Mouse (Mus musculus) A20 (cell line): ENCODE data around the gene Gm10188.
A peak's percentile ranks its signal among the peaks of the same experiment; 100 is the strongest.

Experiments
- DNase-seq: peaks from one replicate; pipeline ENCODE4 v3.0.0-alpha.2; 2011; ENCODE audit warnings: low read depth, low spot score

The Gm10188 gene

DNA sequence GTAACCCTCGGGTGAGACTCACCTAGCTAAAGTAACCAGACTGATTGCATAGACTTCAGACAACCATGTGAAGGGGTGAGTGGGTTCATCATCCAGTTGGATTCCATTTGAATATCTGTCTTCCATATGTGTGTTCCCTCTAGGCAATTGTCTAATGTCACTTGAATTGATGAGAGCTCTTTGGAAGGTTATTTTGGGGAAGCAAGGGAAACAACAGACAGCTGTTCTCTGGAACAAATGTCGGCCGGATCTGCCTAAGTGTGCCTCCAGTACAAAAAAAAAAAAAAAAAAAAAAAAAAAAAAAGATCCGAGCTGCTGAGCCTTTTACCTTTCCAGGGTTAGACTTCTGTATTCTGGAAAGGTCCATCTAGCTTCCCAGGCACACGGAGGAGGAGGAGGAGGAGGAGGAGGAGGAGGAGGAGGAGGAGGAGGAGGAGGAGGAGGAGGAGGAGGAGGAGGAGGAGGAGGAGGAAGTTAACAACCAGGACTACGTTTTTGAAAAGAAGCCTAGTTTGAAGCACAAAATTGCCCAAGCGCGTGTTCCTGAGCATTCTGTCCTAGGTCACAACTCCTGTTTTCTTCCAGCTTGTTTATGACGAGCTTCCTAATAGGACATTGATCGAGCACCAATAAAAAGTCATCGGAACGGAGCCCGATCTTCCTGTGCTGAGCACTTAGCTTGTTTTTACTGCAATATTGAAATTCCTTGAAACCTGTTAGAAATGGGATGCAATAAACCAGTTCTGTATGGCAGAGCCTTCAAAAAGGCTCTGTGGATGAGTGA, 3.1 kb downstream of the Gm10188 start:
- DNase-seq = no peak

DNA sequence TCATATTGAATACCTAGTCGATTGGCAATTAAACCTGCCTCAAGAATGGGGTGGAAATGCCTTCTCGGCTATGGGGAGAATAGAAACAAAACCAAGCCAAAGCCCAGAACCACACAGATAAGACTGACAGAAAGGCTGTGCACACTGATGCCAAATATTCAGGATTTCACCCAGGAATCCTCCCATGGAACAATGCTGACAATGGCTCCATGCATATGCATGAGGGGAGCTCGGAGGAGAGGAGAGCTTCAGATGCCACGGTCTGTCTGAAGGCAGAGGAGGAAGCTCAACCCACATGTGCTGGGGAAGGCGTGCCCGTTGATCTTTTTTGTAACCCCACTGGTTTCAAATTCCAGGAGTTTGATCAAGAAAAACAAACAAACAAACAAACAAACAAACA, 7.4 kb downstream of the Gm10188 start:
- no peak for DNase-seq

DNA sequence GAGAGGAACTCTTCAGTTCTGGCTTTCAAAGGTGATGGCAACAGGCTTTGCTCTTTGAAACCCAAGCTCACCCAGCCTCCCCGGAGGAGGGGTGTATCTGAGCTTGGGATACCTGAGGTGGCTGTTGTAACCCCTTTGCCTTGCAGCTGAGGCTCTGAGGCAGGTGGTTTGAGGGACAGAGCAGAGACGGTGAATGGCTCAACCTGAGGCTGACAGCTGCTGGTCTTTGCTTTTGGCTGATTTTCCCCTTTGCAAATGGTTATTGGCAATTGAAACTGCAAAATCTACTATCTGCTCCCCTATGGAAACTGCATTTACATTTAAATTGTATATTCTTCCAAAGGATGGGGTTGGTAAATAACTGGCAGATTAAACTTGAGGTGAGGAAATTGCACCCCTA, 7.9 kb downstream of the Gm10188 start:
- no peak for DNase-seq

DNA sequence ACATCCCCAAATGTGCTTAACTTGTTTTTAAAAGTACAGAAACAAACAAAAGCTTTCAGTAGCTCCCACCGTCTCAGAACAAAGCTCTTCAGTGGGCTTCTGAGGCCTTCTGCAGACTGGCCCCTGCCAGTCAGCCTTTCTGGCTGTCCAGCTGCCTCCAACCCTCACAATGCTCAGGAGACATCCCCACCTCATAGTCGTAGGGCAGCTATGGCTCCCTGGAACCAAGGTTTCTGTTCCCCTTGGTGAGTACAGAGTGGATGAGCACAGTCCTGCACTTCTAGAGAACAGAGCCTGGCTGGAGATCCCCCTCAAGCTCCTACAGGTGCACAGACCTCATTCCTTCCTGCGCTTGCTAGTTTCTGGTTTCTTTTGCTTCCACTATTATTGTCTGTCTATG, 13.3 kb downstream of the Gm10188 start:
- peak; percentile 62 for DNase-seq

DNA sequence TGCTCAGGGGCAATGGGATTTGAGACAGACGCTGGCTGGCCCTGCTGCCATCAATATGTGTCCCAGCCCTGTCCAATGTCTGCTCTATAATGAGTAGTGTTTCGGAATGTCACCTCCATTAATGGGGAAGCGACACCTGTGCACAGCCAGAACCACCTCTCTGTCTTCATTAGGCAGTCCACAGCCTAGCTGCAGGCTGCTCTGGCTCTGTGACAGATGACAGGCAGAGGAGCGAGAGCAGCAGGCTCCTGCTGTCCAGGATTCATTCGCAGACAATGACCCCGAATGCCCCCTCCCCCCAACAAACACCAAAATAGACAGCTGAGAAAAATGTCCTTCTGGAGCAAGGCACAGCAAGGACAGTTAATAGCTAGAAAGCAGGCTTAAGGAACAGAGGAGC, 16.5 kb downstream of the Gm10188 start:
- DNase-seq = no peak

DNA sequence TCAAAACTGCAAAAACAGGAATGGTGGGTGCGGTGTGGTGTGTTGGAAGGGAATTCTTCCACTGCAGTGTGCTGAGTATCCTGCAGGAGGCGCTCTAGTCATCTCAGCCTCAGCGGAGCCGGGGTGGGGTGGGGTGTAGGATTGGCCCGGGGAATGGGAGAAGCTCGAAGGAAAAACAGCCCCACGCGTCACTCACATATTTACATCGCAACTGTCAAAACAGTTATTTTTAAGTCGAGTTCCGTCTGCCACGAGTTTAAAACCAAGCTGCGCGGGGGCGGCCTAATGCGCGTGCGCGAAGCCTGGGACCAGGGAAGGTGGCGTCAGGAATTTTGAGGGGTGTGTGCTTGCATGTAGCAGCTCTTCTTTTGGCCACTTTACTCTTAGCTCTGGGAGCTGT, 17.3 kb downstream of the Gm10188 start:
- DNase-seq = no peak

DNA sequence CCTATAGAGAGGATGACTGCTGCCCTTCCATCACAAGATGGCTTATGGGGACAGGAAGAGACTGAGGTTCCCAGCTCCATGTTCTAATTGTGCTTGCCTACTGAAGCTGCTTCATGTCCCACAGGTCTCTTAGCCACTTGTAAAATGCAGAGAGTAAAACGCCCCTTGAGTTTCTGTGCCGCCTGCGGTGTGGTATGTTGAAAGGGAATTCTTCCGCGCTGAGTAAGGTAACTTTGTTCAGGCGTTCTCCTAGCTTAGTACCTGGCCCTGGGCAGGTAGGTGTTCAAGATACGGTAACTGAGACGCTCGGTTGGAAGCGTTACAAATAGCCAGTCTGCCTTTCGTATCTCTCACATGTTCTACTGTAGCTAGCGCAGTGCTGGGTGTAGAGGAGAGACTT, 17.9 kb downstream of the Gm10188 start:
- DNase-seq = no peak

DNA sequence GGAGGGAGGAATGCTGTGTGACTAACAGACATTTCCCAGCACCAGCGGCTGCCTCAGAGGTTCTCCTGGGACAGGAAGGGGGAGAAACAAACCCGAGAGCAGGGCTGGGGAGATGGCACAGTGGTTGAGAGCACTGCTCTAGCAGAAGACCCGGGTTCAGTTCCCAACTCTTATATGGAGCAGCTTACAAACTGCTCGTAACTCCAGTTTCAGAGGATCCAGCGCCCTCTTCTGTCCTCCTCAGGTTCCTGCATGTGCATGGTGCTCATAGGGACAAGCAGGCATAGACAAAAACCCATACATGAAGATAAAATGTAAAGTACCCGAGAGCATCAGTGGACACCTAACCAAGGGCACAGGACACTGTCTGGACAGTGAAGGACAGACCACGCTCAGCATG, 18.6 kb downstream of the Gm10188 start:
- peak; percentile 62 for DNase-seq

DNA sequence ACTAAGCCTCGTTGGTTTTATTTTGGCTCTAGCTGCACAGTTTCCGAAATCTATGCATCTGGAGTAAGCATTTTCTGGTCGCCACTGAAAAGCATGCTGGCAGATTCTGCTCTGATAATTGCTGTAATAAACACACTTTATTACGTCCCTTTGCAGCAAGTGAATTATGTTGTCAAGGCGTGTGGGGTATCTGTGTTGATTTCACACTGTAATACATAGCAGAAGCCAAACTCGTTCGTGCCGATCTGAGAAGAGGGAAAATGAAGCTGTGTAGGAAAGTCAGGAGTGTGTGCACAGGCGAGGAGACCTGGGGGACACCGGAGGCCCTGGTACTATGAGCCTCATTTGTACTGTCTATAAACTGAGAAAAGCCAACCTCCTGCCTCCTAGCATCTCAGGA, 20.2 kb downstream of the Gm10188 start:
- no peak for DNase-seq

DNA sequence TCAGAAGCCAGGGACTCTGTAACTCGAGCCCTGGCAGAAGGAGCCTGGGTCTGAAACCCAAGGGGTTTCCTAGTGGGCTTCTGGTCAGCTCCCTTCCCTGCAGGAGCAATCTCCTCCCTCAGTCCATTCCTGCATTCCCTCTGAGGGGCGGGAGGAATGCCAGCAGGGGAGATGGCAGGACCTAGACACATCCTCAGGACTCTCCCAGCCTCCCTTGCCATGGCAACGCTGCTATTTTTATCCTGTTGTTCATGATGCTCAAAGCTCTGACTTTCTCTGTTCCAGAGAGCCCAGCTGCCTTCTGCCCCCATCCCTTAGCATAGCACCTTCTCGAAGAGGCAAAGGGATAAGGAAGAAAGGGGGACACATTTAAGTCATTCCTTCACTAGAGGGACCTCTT, 21.4 kb downstream of the Gm10188 start:
- DNase-seq = no peak

GRCm38 (mm10) chr1:132206828-132207227, 22.7 kb downstream of the Gm10188 start:
- DNase-seq = no peak

- no peak for DNase-seq
Measured at GRCm38 (mm10) chr1:132205958-132206357, 23.6 kb downstream of the Gm10188 start.

DNA sequence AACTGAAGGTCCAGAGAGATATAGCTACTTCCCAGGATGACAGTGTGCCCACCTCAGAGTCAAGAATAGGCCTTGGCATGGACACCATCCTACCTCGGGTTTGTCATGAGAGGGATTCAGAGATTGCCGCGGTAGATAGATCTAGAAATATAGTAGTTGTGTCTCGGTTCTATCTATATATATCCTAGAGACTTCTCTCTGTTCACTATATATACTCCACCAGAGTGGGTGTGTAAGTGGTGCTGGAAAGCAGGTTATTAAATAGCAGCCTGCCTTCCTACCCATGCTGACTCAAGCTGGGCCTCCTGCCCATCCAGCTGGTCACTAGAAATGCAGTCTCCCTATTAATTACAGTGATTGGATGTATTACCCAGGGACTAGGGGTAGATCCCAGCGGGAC, 26.8 kb downstream of the Gm10188 start:
- DNase-seq = no peak

- no peak for DNase-seq
Measured at GRCm38 (mm10) chr1:132201936-132202335, 27.6 kb downstream of the Gm10188 start.

- DNase-seq = no peak
Measured at GRCm38 (mm10) chr1:132201511-132201860, 28.1 kb downstream of the Gm10188 start.

- DNase-seq = no peak
Measured at GRCm38 (mm10) chr1:132200562-132201510, 28.7 kb downstream of the Gm10188 start.

- no peak for DNase-seq
Measured at GRCm38 (mm10) chr1:132199934-132200333, 29.6 kb downstream of the Gm10188 start.

DNA sequence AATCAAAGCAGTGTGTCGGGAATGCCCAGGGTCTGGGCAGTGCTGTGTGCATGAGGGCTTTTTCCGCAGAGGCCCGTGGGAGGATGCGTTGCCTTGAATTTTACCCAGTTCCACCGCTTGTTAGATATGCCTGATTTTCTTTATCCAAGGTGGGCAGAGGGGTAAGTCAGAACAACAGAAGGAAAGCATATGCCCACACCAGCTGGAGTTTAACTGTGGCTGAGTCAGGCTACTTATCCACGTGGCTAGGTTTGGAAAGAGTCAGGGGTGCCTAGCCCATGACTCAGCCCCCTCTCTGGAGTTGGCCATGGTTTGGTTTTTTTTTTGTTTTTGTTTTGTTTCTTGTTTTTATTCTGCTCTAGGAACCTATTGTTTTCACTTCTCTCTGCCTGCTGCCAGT, 30.3 kb downstream of the Gm10188 start:
- no peak for DNase-seq

DNA sequence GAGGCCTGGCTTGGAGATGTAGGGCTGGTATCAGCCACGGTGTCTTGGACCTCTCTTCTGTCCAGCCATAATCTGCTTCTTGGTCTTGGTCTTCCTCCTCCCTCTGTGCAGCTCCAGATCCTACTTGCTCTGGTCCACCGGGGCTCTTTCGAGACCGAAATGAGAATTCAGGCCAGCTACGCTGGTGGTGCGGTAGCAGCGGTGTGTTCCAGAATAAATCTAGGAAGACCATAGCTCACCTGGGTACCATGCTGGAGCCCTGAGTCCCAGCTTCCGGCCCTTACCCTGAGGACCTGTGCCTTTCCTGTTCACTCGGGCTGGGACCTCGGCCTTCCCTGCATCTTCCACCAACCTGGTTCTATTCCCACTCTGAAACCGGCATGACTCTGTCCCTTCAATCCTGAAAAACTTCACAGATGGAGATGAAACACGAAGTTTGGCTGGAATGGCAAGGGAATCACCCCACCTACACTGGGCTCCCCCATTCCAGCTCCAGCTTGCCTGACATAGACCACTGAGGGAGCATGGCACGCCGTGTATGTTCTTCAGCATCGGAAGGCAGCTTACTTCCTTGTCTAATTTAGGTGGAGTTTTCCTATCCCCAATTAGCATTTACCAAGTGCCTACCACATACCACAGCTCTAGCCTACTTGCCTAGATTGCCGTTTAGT, 31.0 kb downstream of the Gm10188 start:
- DNase-seq = no peak

DNA sequence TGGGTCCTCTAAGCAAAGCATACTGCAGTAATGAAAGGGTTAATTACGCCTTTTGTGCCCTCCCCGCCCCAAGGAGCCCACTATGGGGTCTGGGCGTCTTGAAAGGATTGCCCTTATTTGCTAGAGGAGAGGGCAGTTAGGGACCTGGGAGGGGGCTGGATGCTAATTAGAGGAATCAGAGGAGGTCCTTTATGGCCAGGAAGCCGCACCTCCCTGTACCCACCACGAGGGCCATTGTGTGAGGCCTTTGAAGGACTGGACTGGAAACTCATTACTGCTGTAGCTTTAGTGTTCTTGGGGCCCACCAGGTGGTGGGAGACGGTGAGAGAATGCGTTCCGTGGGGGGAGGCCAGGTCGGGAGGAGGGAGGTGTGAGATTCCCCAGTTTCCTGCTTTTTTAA, 31.9 kb downstream of the Gm10188 start:
- no peak for DNase-seq

GRCm38 (mm10) chr1:132196337-132196736, 33.2 kb downstream of the Gm10188 start:
- no peak for DNase-seq

DNA sequence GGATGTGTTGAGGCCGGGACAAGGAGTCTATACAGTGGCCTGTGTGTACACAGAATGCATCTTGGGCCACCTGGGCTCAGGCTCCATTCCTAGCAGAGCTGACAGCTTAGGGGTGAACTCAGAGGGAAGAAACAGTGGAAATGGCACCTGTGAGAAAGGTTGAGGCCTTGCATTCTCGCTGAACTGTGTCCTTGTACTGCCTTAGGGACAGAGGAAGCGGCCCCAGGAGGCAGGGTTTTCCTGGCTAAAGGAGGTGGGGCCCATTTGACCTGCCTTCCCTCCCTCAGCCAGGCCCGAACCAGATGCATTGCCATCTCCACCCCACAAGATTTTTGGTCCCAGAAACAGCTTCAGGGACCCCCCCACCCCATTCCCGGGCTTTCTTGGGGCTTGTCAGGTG, 33.9 kb downstream of the Gm10188 start:
- no peak for DNase-seq
